Mouse (Mus musculus): Measurements from ENCODE around the gene Clint1. TPM values are rescaled to one million over a fixed set of nuclear protein-coding genes. Genes with fewer than 3 reads are reported as not detected.

Clint1 gene
- 51.3 and 59.7 TPM in 2 replicates for polyA plus RNA-seq (2015; fragmentation: Nextera tagmentation; extraction: Ambion mirVana)

GRCm38 (mm10) chr11:45851516-45852123 lies at the start of gene Clint1:
TSS of gene Clint1 (plus strand) at chr11:45852051.

GRCm38 (mm10) chr11:45944643-45945156 lies 92.8 kb downstream of the Clint1 start, which contains the start of gene Lsm11:
TSS of gene Lsm11 (minus strand) at chr11:45944935.

GRCm38 (mm10) chr11:45955127-45955627 lies 103.3 kb downstream of the Clint1 start, which contains the start of gene Thg1l:
TSS of gene Thg1l (minus strand) at chr11:45955494.

Other genes with a start within 250 kb of the Clint1 start
- 3.9 and 4.9 TPM in 2 replicates for gene Lsm11, start 92.9 kb downstream of the Clint1 start, polyA plus RNA-seq (2015; fragmentation: Nextera tagmentation; extraction: Ambion mirVana)
- gene Thg1l, start 103.4 kb downstream of the Clint1 start, polyA plus RNA-seq (2015; fragmentation: Nextera tagmentation; extraction: Ambion mirVana) = 8.4 and 9.1 TPM in 2 replicates
- 0.10 TPM in 1 of 2 replicates, not detected in the other for gene Sox30, start 128.3 kb downstream of the Clint1 start, polyA plus RNA-seq (2015; fragmentation: Nextera tagmentation; extraction: Ambion mirVana)
- 6.7 and 8.5 TPM in 2 replicates for gene Gm12166, start 200.3 kb downstream of the Clint1 start, polyA plus RNA-seq (2015; fragmentation: Nextera tagmentation; extraction: Ambion mirVana)
- gene Adam19, start 203.9 kb downstream of the Clint1 start, polyA plus RNA-seq (2015; fragmentation: Nextera tagmentation; extraction: Ambion mirVana) = 6.3 and 8.3 TPM in 2 replicates